Mouse (Mus musculus) liver, embryonic 14.5 days (tissue): ENCODE results near the gene Ptprn2. TPM values are rescaled to one million over a fixed set of nuclear protein-coding genes. Genes with fewer than 3 reads are reported as not detected.

Experiments used
- ATAC-seq: fragments of 200-750 bp; cut with Nextera tagmentation; 2 replicates; pipeline ENCODE4 v1.8.0; 2017; ENCODE audit warnings: moderate number of reproducible peaks, mild to moderate bottlenecking, moderate library complexity; ENCODE audit not compliant: insufficient read depth
- DNase-seq, 3 experiments: peaks; one replicate each; pipeline ENCODE4 v3.0.0-alpha.2; 2012 to 2013; ENCODE audit warnings: low read depth in 3 of 3, low spot score in 3 of 3
- H3K27ac ChIP-seq: fragments of 300-500 bp; sonication (generic); 2 replicates; pipeline ENCODE4 v1.5.1; 2014; ENCODE audit warnings: moderate library complexity, mild to moderate bottlenecking, control low read depth, inconsistent platforms
- H3K27me3 ChIP-seq: fragments of 300-500 bp; sonication (generic); 2 replicates; pipeline ENCODE4 v1.6.1; 2014; ENCODE audit warnings: mild to moderate bottlenecking, low read length, moderate library complexity; ENCODE audit not compliant: control insufficient read depth, insufficient read depth
- H3K36me3 ChIP-seq: fragments of 300-500 bp; sonication (generic); replicated peaks from 2 replicates; pipeline ENCODE4 v1.6.1; 2014; ENCODE audit warnings: low read depth; ENCODE audit not compliant: control insufficient read depth, insufficient read depth
- H3K4me1 ChIP-seq, 2 experiments: fragments of 200-500 bp in 1 of 2; fragments of 300-500 bp in 1 of 2; sonication (generic) in 1 of 2; replicated peaks; 2 replicates each; pipeline ENCODE4 v1.6.1; 2012 to 2014; ENCODE audit warnings: antibody characterized with exemption in 1 of 2, inconsistent platforms in 1 of 2, low read length in 1 of 2; ENCODE audit not compliant: control insufficient read depth in 2 of 2, insufficient read depth in 2 of 2
- H3K4me2 ChIP-seq: fragments of 300-500 bp; sonication (generic); 2 replicates; pipeline ENCODE4 v1.6.1; 2014; ENCODE audit warnings: low read depth, mild to moderate bottlenecking, control low read depth, moderate library complexity
- H3K4me3 ChIP-seq, 2 experiments: fragments of 200-500 bp in 1 of 2; fragments of 300-500 bp in 1 of 2; sonication (generic) in 1 of 2; 2 replicates each; pipeline ENCODE4 v1.5.1; 2012 to 2014; ENCODE audit warnings: low read depth in 2 of 2, low read length in 2 of 2, mild to moderate bottlenecking in 2 of 2, control low read depth in 1 of 2, inconsistent platforms in 1 of 2, moderate library complexity in 1 of 2; ENCODE audit not compliant: insufficient read depth in 1 of 2
- H3K9ac ChIP-seq: fragments of 300-500 bp; sonication (generic); replicated peaks from 2 replicates; pipeline ENCODE4 v1.6.1; 2014; ENCODE audit warnings: mild to moderate bottlenecking, control low read depth, moderate library complexity
- H3K9me3 ChIP-seq: fragments of 300-500 bp; sonication (generic); 2 replicates; pipeline ENCODE4 v1.6.1; 2016; ENCODE audit warnings: low read length, mixed read lengths; ENCODE audit not compliant: control insufficient read depth
- CTCF ChIP-seq: IDR thresholded peaks from 2 replicates; pipeline ENCODE4 v1.5.1; 2016; ENCODE audit warnings: antibody characterized with exemption, low read depth, control low read depth
- EP300 ChIP-seq: IDR thresholded peaks from 2 replicates; pipeline ENCODE4 v1.6.1; 2016; ENCODE audit warnings: antibody characterized with exemption, low read depth
- WGBS: fragments of 180-500 bp; shearing (Covaris S2); extraction: QIAGEN DNeasy Blood & Tissue Kit; methylation state at CpG from one replicate; pipeline ENCODE4 v1.1.7; 2014; ENCODE audit not compliant: insufficient replicate concordance; 5-methylcytosine and 5-hydroxymethylcytosine counted together
- polyA plus RNA-seq, 2 experiments: library from polyadenylated mRNA; depleted of rRNA in 1 of 2; stranded (reverse) in 1 of 2; unstranded in 1 of 2; fragments of >200 nt; fragmentation: Nextera tagmentation in 1 of 2; extraction: Ambion mirVana in 1 of 2; gene quantifications; 2 replicates each; pipeline versions ENCODE4 v1.2.1 to v1.2.3; 2012 to 2014

Gene Ptprn2
- polyA plus RNA-seq, 2 experiments: 0.04 TPM; not detected in 1

DNA sequence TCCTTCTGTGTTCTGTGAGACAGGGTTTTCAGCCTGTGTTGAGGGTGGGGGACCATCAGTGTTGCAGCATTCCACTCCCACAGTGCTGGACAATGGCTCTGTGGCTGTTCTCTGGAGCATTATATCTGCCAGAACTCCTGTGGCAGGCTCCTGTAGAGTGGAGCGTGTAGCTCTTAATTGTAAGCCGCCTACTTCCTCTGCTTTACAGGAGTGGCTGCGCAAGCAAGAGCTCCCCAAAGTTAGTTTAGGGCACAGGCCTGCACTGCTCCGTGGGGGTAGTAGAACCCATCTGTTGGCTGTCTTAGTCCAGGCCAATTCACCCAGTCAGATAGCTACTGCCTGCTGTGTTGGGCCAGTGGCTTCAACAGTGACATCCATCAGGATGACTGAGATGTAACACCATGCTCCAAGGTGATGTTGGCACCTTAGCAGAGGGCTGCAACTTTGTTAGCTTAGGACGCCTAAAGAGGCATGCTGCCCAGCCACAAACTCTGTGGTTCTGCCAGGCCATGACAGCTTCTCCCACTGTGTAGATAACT lies 651.0 kb downstream of the Ptprn2 start:
- no peak for ATAC-seq
- H3K4me1 ChIP-seq: no peaks in the 10 kb centered on the region
- WGBS: 48% methylated on average over 5 of the region's 5 CpGs

DNA sequence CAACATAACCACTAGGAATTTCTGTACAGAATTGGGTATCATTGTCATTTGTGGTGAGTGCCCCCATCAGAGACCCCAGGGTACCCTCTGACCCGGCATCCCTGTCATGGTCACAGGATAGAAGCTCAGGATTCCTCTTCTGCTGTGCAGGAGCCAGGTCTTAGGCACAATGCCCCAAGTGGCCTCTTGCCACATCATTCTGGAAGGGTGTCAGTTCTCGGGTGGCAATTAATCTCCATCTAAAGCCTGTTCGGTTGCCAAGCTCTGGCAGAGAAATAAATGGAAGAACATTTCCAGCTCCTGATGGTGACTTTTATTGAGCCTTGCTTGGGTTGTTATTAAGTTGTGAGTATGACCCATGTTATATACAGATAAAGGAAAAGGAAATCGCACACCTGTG lies 655.4 kb downstream of the Ptprn2 start:
- Histone ChIP-seq H3K9ac (no peak overlapping the region), H3K9me3 (no peaks in the 10 kb centered on the region), H3K4me2 (no peak overlapping the region), H3K27me3 (no peaks in the 10 kb centered on the region), H3K4me1 (no peaks in the 10 kb centered on the region), H3K27ac (no peak overlapping the region), H3K36me3 (no peaks in the 10 kb centered on the region), H3K4me3 (no peak overlapping the region)
- TF ChIP-seq EP300 (no peak), CTCF (no peak)
- 71% methylated on average over 4 of the region's 4 CpGs for WGBS
- DNase-seq: no peak
- no peak for ATAC-seq

More for the DNA sequence above, 651.0 kb downstream of the Ptprn2 start:
- no peak overlapping the region for H3K4me2 ChIP-seq
- no peak overlapping the region for H3K4me3 ChIP-seq
- DNase-seq: no peak
- H3K27me3 ChIP-seq: no peaks in the 10 kb centered on the region
- H3K9me3 ChIP-seq: no peaks in the 10 kb centered on the region
- H3K27ac ChIP-seq: no peak overlapping the region
- no peaks in the 10 kb centered on the region for H3K36me3 ChIP-seq
- TF ChIP-seq CTCF (no peak), EP300 (no peak)
- H3K9ac ChIP-seq: no peak overlapping the region

DNA sequence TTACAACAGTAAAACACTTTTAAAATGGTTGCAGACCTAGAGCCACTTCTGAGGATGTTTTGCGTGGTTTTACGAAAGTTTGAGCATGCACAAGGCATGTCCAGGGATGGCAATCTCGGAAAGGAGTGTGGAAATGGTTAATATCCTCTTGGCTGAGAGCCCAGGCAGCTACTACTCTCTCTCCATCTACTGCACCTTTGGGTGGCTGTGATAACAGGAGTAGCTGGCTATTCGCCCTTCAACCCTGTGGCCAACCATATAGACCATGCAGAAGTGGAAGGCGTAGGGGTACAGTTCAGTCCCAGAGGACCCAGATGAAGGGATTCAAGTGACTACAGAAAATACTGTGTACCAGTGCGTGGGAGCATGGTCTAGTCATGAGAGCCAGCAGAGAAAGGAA lies 655.9 kb downstream of the Ptprn2 start:
- no peak overlapping the region for H3K9ac ChIP-seq
- 67% methylated on average over 6 of the region's 6 CpGs for WGBS
- no peak overlapping the region for H3K27ac ChIP-seq
- H3K4me1 ChIP-seq: no peaks in the 10 kb centered on the region
- TF ChIP-seq EP300 (no peak), CTCF (no peak)
- ATAC-seq (no peak), DNase-seq (no peak)
- no peaks in the 10 kb centered on the region for H3K9me3 ChIP-seq
- H3K4me2 ChIP-seq: no peak overlapping the region
- no peaks in the 10 kb centered on the region for H3K36me3 ChIP-seq
- no peak overlapping the region for H3K4me3 ChIP-seq
- H3K27me3 ChIP-seq: no peaks in the 10 kb centered on the region

DNA sequence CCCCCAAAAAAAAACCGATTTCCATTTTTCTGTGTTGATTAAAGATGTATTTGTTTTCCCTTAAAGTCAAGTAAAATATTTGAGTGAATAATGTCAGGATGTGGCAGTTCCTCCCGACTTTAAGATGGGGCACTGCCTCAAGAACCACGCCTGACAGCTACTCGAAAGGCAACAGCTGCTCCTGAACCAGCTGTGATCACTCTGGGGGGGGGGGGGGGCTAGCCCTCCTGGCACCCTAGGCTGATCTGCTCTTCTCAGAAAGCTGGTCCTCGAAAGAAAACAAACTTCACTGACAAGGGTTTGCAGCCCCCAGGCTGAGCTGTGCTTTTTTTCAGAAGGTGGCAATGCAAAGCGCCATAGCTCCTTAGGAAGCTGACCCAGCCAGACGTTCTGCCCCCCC lies 663.7 kb downstream of the Ptprn2 start:
- H3K4me2 ChIP-seq: no peak overlapping the region
- DNase-seq (no peak), ATAC-seq (no peak)
- no peaks in the 10 kb centered on the region for H3K4me1 ChIP-seq
- no peak for TF ChIP-seq CTCF
- no peak for TF ChIP-seq EP300
- no peaks in the 10 kb centered on the region for H3K9me3 ChIP-seq
- no peaks in the 10 kb centered on the region for H3K36me3 ChIP-seq
- H3K9ac ChIP-seq: no peak overlapping the region
- no peak overlapping the region for H3K27ac ChIP-seq
- no peak overlapping the region for H3K4me3 ChIP-seq
- H3K27me3 ChIP-seq: peaks cover 46% of the 10 kb centered on the region
- WGBS: 10% methylated on average over 7 of the region's 7 CpGs

DNA sequence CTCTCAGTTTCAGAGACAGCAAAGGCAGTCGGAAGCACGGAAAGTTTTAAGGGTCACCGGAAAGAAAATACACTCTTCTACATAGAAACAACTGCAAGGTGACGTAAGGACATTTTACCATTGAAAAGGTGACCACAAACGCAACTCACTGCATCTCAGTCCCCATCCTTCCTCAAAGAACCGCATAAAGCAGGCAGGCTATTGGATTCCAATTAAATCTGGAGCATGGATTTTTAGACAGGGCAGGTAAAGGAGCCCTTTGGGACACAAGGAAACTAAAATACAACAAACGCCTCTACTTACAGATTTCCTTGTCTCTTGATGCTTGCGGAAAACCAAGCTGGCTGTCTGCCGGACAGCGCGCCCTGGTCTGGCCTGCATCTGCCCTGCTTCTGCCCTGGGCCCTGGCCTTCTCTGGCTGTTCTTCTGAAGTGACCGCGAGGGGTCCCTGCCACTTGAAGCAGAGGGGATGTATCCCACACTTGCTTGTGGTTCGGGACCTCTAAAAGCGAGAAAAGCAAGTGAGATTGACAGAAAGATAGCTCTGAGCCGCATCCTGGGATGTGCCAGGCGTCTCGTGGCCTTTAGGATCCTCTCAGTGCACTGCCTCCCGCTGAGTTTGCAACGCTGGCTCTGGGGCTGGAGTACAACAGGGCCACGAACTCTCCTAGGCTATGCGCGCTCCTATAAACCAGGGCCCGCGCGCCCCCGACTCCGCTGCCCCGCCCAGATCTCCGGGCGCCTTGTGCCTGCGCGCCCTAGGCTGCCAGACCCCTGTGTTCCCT lies 665.3 kb downstream of the Ptprn2 start:
- no peak for ATAC-seq
- Histone ChIP-seq H3K4me1 (no peaks in the 10 kb centered on the region), H3K9ac (no peak overlapping the region), H3K4me2 (no peak overlapping the region), H3K9me3 (no peaks in the 10 kb centered on the region), H3K27me3 (peaks cover 62% of the 10 kb centered on the region), H3K4me3 (no peak overlapping the region), H3K36me3 (no peaks in the 10 kb centered on the region), H3K27ac (no peak overlapping the region)
- 6% methylated on average over 33 of the region's 33 CpGs for WGBS
- no peak for TF ChIP-seq CTCF
- no peak for TF ChIP-seq EP300
- DNase-seq: no peak
